Comparison of ENCODE assay signal across 8 mouse cellular contexts in genomic region chr17:14960520-14960919, GRCm38 (mm10). TPM values are rescaled to one million over a fixed set of nuclear protein-coding genes. Genes with fewer than 3 reads are reported as not detected.
DNase-seq lines count a peak whose midpoint lies in the region; ATAC-seq and TF ChIP-seq lines count a peak whose summit lies in the region.

No protein-coding gene starts in this region.

- H3K4me1 ChIP-seq in hindbrain, embryonic 11.5 days (replicated peaks; ENCODE audit: control insufficient read depth, insufficient read depth, low read length), result peaks cover 2% of the 10 kb centered on the region; the same call in 1 of the 2 replicates
- peaks cover 5% of the 10 kb centered on the region for H3K4me1 ChIP-seq in liver, adult 2 months (ENCODE audit: control insufficient read depth, insufficient read depth, low read length)
- H3K4me1 ChIP-seq in neural tube, embryonic 11.5 days (ENCODE audit: control insufficient read depth, insufficient read depth, low read length), result peaks cover 7% of the 10 kb centered on the region

- peak overlapping the region; percentile 61 for H3K4me3 ChIP-seq in hindbrain, embryonic 11.5 days (ENCODE audit: low read depth, low read length)
- peak overlapping the region; percentile 88 for H3K4me3 ChIP-seq in liver, adult 2 months (ENCODE audit: insufficient read depth, low read depth, low read length)
- peak overlapping the region; percentile 65 for H3K4me3 ChIP-seq in neural tube, embryonic 11.5 days (ENCODE audit: low read depth, low read length)

- no peaks in the 10 kb centered on the region for H3K27me3 ChIP-seq in hindbrain, embryonic 11.5 days (ENCODE audit: control insufficient read depth, insufficient read depth, low read length)
- H3K27me3 ChIP-seq in liver, adult 2 months (ENCODE audit: control insufficient read depth, insufficient read depth, low read length), result no peaks in the 10 kb centered on the region
- H3K27me3 ChIP-seq in neural tube, embryonic 11.5 days (ENCODE audit: control insufficient read depth, insufficient read depth, low read length), result no peaks in the 10 kb centered on the region

- 0% methylated on average over 17 of the region's 23 CpGs for WGBS in hindbrain, embryonic 11.5 days
- WGBS in liver, adult 2 months, result under 1% methylated on average over 19 of the region's 23 CpGs
- WGBS in neural tube, embryonic 11.5 days, result under 1% methylated on average over 15 of the region's 23 CpGs

- peak overlapping the region; percentile 93 for H3K4me2 ChIP-seq in hindbrain, embryonic 11.5 days (replicated peaks; ENCODE audit: low read depth, low read length)
- H3K4me2 ChIP-seq in neural tube, embryonic 11.5 days (ENCODE audit: low read depth), result peak overlapping the region; percentile 93

- H3K9ac ChIP-seq in hindbrain, embryonic 11.5 days (ENCODE audit: low read depth, low read length), result peak overlapping the region; percentile 66; the same call in 1 of the 2 replicates
- peak overlapping the region; percentile 91 for H3K9ac ChIP-seq in liver, adult 2 months (ENCODE audit: low read depth, low read length)
- peak overlapping the region; percentile 61 for H3K9ac ChIP-seq in neural tube, embryonic 11.5 days (ENCODE audit: low read length)

- no peak for TF ChIP-seq CTCF in liver, adult 2 months (IDR thresholded peaks at IDR 0.05; ENCODE audit: low read depth, low read length)

- H3K9me3 ChIP-seq in hindbrain, embryonic 11.5 days (ENCODE audit: control insufficient read depth, low read length), result no peaks in the 10 kb centered on the region
- H3K9me3 ChIP-seq in neural tube, embryonic 11.5 days (ENCODE audit: control insufficient read depth, low read length), result no peaks in the 10 kb centered on the region

- H3K27ac ChIP-seq in hindbrain, embryonic 11.5 days (ENCODE audit: low read depth, low read length), result no peak overlapping the region
- peak overlapping the region; percentile 81; the same call in 1 of the 2 replicates for H3K27ac ChIP-seq in liver, adult 2 months (replicated peaks; ENCODE audit: insufficient read depth, low read depth, low read length)
- H3K27ac ChIP-seq in neural tube, embryonic 11.5 days (ENCODE audit: low read depth, low read length), result no peak overlapping the region

- DNase-seq in adrenal gland, adult 8-10 months, result peak; percentile 36
- no peak for DNase-seq in adrenal gland, postnatal 4 days (ENCODE audit: low spot score in 2 of 2)
- DNase-seq in hindbrain, embryonic 11.5 days (ENCODE audit: low spot score), result peak; percentile 38
- DNase-seq in liver, adult 2 months (ENCODE audit: extremely low read depth, low read depth, low spot score), result peak; percentile 35
- DNase-seq in neural tube, embryonic 11.5 days (ENCODE audit: low spot score), result peak; percentile 20
- DNase-seq in thymus, postnatal 4 days, result peak; percentile 60

- ATAC-seq in activated CD4-positive, CD25-positive, alpha-beta regulatory T cell, adult 4 months, result peak; percentile 22
- ATAC-seq in erythroblast, adult 5-6 weeks (replicated peaks; ENCODE audit: low FRiP score, poor library complexity, severe bottlenecking), result peak; percentile 23
- ATAC-seq in hindbrain, embryonic 11.5 days (ENCODE audit: low FRiP score), result peak; percentile 26
- peak; percentile 18; the same call in 1 of the 2 replicates for ATAC-seq in neural tube, embryonic 11.5 days (ENCODE audit: insufficient read depth, low FRiP score, low TSS enrichment)

- H3K36me3 ChIP-seq in hindbrain, embryonic 11.5 days (ENCODE audit: control insufficient read depth, insufficient read depth, low read length), result no peaks in the 10 kb centered on the region
- H3K36me3 ChIP-seq in liver, adult 2 months (ENCODE audit: control insufficient read depth, insufficient read depth, low read length), result peaks cover 3% of the 10 kb centered on the region
- H3K36me3 ChIP-seq in neural tube, embryonic 11.5 days (ENCODE audit: control insufficient read depth, insufficient read depth, low read length), result no peaks in the 10 kb centered on the region; the same call in 1 of the 2 replicates

- TF ChIP-seq POLR2A in liver, adult 2 months (IDR thresholded peaks at IDR 0.05; ENCODE audit: extremely low read depth, insufficient read depth, low read length), result no peak

- peaks cover 5% of the 10 kb centered on the region; the same call in 1 of the 2 replicates for H3K79me2 ChIP-seq in liver, adult 2 months (ENCODE audit: control insufficient read depth, insufficient read depth, low read length)

RNA-seq across cellular contexts. Expression of gene Phf10, which starts 0.6 kb away (rescaled TPM):
- total RNA-seq in adrenal gland, adult 8-10 months (2022), result 10 to 100 TPM; 47.7 to 55.8 (median 50.2) TPM
- total RNA-seq in adrenal gland, postnatal 4 days (2021), result 10 to 100 TPM; 76.9 to 81.2 TPM
- polyA plus RNA-seq in activated CD4-positive, CD25-positive, alpha-beta regulatory T cell, adult 4 months (2017; shearing (Covaris generic)), result 10 to 100 TPM; 12.0 to 15.2 TPM
- total RNA-seq in erythroblast, adult 5-6 weeks (2015; ENCODE audit: low replicate concordance), result 88.6 and 101 TPM in 2 replicates
- 42.1 and 49.3 TPM in 2 replicates for total RNA-seq in erythroblast, adult 5-6 weeks (2017; ENCODE audit: low replicate concordance)
- polyA plus RNA-seq in hindbrain, embryonic 11.5 days (2014; fragmentation: Nextera tagmentation; extraction: Ambion mirVana), result 32.0 and 39.2 TPM in 2 replicates
- total RNA-seq in liver, adult 2 months (2014; rRNA removed), result 14.0 and 14.4 TPM in 2 replicates
- 7.6 and 7.9 TPM in 2 replicates for polyA plus RNA-seq in liver, adult 2 months (2012; rRNA removed)
- polyA plus RNA-seq in neural tube, embryonic 11.5 days (2014; fragmentation: Nextera tagmentation; extraction: Ambion mirVana), result 34.2 and 37.0 TPM in 2 replicates

RNA-seq across cellular contexts. Expression of gene 1600012H06Rik, which starts 17.5 kb away (rescaled TPM):
- 10 to 100 TPM; 24.5 to 49.4 (median 38.0) TPM for total RNA-seq in adrenal gland, adult 8-10 months (2022)
- total RNA-seq in adrenal gland, postnatal 4 days (2021), result 10 to 100 TPM; 37.3 to 39.5 TPM
- 10 to 100 TPM; 18.3 to 19.1 TPM for polyA plus RNA-seq in activated CD4-positive, CD25-positive, alpha-beta regulatory T cell, adult 4 months (2017; shearing (Covaris generic))
- 5.4 and 9.0 TPM in 2 replicates for total RNA-seq in erythroblast, adult 5-6 weeks (2015; ENCODE audit: low replicate concordance)
- 6.7 and 6.8 TPM in 2 replicates for total RNA-seq in erythroblast, adult 5-6 weeks (2017; ENCODE audit: low replicate concordance)
- polyA plus RNA-seq in hindbrain, embryonic 11.5 days (2014; fragmentation: Nextera tagmentation; extraction: Ambion mirVana), result 34.9 and 39.4 TPM in 2 replicates
- total RNA-seq in liver, adult 2 months (2014; rRNA removed), result 18.5 and 21.1 TPM in 2 replicates
- 16.7 and 17.4 TPM in 2 replicates for polyA plus RNA-seq in liver, adult 2 months (2012; rRNA removed)
- polyA plus RNA-seq in neural tube, embryonic 11.5 days (2014; fragmentation: Nextera tagmentation; extraction: Ambion mirVana), result 31.6 and 36.2 TPM in 2 replicates

RNA-seq across cellular contexts. Expression of gene Wdr27, which starts 17.6 kb away (rescaled TPM):
- total RNA-seq in adrenal gland, adult 8-10 months (2022), result 1 to 10 TPM; 3.5 to 9.7 (median 6.9) TPM
- 1 to 10 TPM; 7.2 to 9.2 TPM for total RNA-seq in adrenal gland, postnatal 4 days (2021)
- under 1 TPM in 1 of 2 experiments, not detected in 1; 0.57 TPM for polyA plus RNA-seq in activated CD4-positive, CD25-positive, alpha-beta regulatory T cell, adult 4 months (2017; shearing (Covaris generic))
- not detected in 2 replicates for total RNA-seq in erythroblast, adult 5-6 weeks (2015; ENCODE audit: low replicate concordance)
- not detected in 2 replicates for total RNA-seq in erythroblast, adult 5-6 weeks (2017; ENCODE audit: low replicate concordance)
- 6.0 and 6.2 TPM in 2 replicates for polyA plus RNA-seq in hindbrain, embryonic 11.5 days (2014; fragmentation: Nextera tagmentation; extraction: Ambion mirVana)
- 0.74 and 0.87 TPM in 2 replicates for total RNA-seq in liver, adult 2 months (2014; rRNA removed)
- polyA plus RNA-seq in liver, adult 2 months (2012; rRNA removed), result 1.4 and 2.3 TPM in 2 replicates
- 4.4 and 4.7 TPM in 2 replicates for polyA plus RNA-seq in neural tube, embryonic 11.5 days (2014; fragmentation: Nextera tagmentation; extraction: Ambion mirVana)

RNA-seq across cellular contexts. Expression of gene 9030025P20Rik, which starts 17.7 kb away (rescaled TPM):
- total RNA-seq in adrenal gland, adult 8-10 months (2022), result 10 to 100 TPM in 2 of 4 experiments, 1 to 10 TPM in 2; 5.1 to 13.6 (median 9.7) TPM
- 10 to 100 TPM; 10.4 to 12.2 TPM for total RNA-seq in adrenal gland, postnatal 4 days (2021)
- 10 to 100 TPM; 43.4 to 66.1 TPM for polyA plus RNA-seq in activated CD4-positive, CD25-positive, alpha-beta regulatory T cell, adult 4 months (2017; shearing (Covaris generic))
- total RNA-seq in erythroblast, adult 5-6 weeks (2015; ENCODE audit: low replicate concordance), result 0.96 and 1.3 TPM in 2 replicates
- total RNA-seq in erythroblast, adult 5-6 weeks (2017; ENCODE audit: low replicate concordance), result 0.94 and 3.1 TPM in 2 replicates
- 10.1 and 13.0 TPM in 2 replicates for polyA plus RNA-seq in hindbrain, embryonic 11.5 days (2014; fragmentation: Nextera tagmentation; extraction: Ambion mirVana)
- total RNA-seq in liver, adult 2 months (2014; rRNA removed), result 6.6 and 7.4 TPM in 2 replicates
- polyA plus RNA-seq in liver, adult 2 months (2012; rRNA removed), result 3.5 and 4.6 TPM in 2 replicates
- 6.6 and 8.2 TPM in 2 replicates for polyA plus RNA-seq in neural tube, embryonic 11.5 days (2014; fragmentation: Nextera tagmentation; extraction: Ambion mirVana)

RNA-seq across cellular contexts. Expression of gene Gm3417, which starts 18.1 kb away (rescaled TPM):
- not detected for total RNA-seq in adrenal gland, adult 8-10 months (2022)
- total RNA-seq in adrenal gland, postnatal 4 days (2021), result not detected
- 1 to 10 TPM; 3.1 to 3.3 TPM for polyA plus RNA-seq in activated CD4-positive, CD25-positive, alpha-beta regulatory T cell, adult 4 months (2017; shearing (Covaris generic))
- total RNA-seq in erythroblast, adult 5-6 weeks (2015; ENCODE audit: low replicate concordance), result not detected in 2 replicates
- not detected in 2 replicates for total RNA-seq in erythroblast, adult 5-6 weeks (2017; ENCODE audit: low replicate concordance)
- 0.54 and 1.2 TPM in 2 replicates for polyA plus RNA-seq in hindbrain, embryonic 11.5 days (2014; fragmentation: Nextera tagmentation; extraction: Ambion mirVana)
- total RNA-seq in liver, adult 2 months (2014; rRNA removed), result not detected in 2 replicates
- polyA plus RNA-seq in liver, adult 2 months (2012; rRNA removed), result 0.54 TPM in 1 of 2 replicates, not detected in the other
- not detected in 2 replicates for polyA plus RNA-seq in neural tube, embryonic 11.5 days (2014; fragmentation: Nextera tagmentation; extraction: Ambion mirVana)

Comparison
In these comparisons a context has a peak if more than half of its experiments do, and no peak if none do; other contexts are left out.
1. DNase-seq: peak in adrenal gland, adult 8-10 months (single experiment), hindbrain, embryonic 11.5 days (single experiment), liver, adult 2 months (single experiment), neural tube, embryonic 11.5 days (single experiment) and thymus, postnatal 4 days (single experiment); none in adrenal gland, postnatal 4 days (0 of 2).
2. Peak in every context shown above with its lines, with median percentiles within 50 percentile points of each other: ATAC-seq, H3K4me3 ChIP-seq and H3K9ac ChIP-seq.